Mouse (Mus musculus): ENCODE measurements around the gene Wdr20. TPM values are rescaled to one million over a fixed set of nuclear protein-coding genes. Genes with fewer than 3 reads are reported as not detected.

Wdr20 gene
- total and polyA plus RNA-seq, 3 experiments, result 16.4 to 47.1 (median 28.5) TPM

- DNase-seq (ENCODE audit: low spot score), result no peak
Measured at GRCm38 (mm10) chr12:110799226-110799625, 61.5 kb downstream of the Wdr20 start.

GRCm38 (mm10) chr12:110801876-110802464 is 64.2 kb downstream of the Wdr20 start:
- Histone ChIP-seq H3K4me1 (ENCODE audit: insufficient read depth, low read depth, low read length) (peaks cover 3% of the 10 kb centered on the region), H3K27me3 (ENCODE audit: insufficient read depth, low read length) (no peaks in the 10 kb centered on the region), H3K4me3 (ENCODE audit: low read depth, low read length) (no peak overlapping the region), H3K36me3 (replicated peaks) (peaks cover 86% of the 10 kb centered on the region), H3K9me3 (replicated peaks) (no peaks in the 10 kb centered on the region)
- no peak for TF ChIP-seq TAL1 (conservative IDR thresholded peaks at IDR 0.05; ENCODE audit: low read depth, low read length)
- no peak for TF ChIP-seq CTCF (IDR thresholded peaks at IDR 0.05; ENCODE audit: low read depth, low read length)
- TF ChIP-seq GATA1 (IDR thresholded peaks at IDR 0.05; ENCODE audit: borderline replicate concordance, low read length), result no peak
- TF ChIP-seq POLR2AphosphoS5 (IDR thresholded peaks at IDR 0.05; ENCODE audit: insufficient replicate concordance, low read depth, low read length), result no peak
- TF ChIP-seq GATA2 (IDR thresholded peaks at IDR 0.05; ENCODE audit: borderline replicate concordance, low read depth, low read length), result no peak
- DNase-seq (ENCODE audit: low spot score) (no peak), ATAC-seq (ENCODE audit: extremely low read depth, insufficient number of reproducible peaks, low FRiP score, poor library complexity, severe bottlenecking) (no peak)

More at GRCm38 (mm10) chr12:110799226-110799625, 61.5 kb downstream of the Wdr20 start:
- peaks cover 81% of the 10 kb centered on the region for H3K36me3 ChIP-seq (replicated peaks)
- no peaks in the 10 kb centered on the region for H3K9me3 ChIP-seq (replicated peaks)
- H3K4me3 ChIP-seq (ENCODE audit: low read depth, low read length), result no peak overlapping the region
- ATAC-seq (ENCODE audit: extremely low read depth, insufficient number of reproducible peaks, low FRiP score, poor library complexity, severe bottlenecking), result no peak
- no peaks in the 10 kb centered on the region for H3K27me3 ChIP-seq (ENCODE audit: insufficient read depth, low read length)
- TF ChIP-seq CTCF (IDR thresholded peaks at IDR 0.05; ENCODE audit: low read depth, low read length), result no peak
- peaks cover 3% of the 10 kb centered on the region for H3K4me1 ChIP-seq (ENCODE audit: insufficient read depth, low read depth, low read length)

DNA sequence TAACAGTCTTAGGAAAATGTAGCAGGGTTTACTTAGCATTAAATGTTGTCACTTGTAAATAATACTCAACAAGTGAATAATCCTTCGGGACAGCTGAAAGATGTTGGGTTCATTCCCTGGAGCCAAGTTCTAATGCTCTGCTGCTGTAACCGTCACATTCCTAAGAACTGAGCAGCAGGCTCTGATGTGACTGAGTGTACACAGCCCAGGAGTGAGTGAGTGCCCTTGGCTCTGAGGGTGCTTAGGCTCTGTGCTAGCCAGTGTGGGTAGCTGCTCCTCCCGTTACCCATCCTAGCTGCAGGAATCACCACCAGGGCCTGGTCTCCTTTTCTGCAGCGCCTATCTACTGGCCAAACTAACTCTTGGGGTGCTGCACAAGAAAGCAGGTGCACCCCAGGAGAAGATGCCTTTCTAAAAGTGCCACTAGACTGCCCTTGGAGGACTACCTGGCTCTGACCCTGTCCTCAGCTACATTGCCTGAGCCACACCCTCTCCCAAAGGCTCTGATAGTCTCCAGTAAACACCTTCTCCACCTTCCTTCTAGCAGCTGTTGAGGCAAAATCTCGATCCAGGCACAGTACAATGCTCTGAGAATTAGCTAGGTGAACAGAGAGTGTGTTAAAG is 65.0 kb downstream of the Wdr20 start:
- Histone ChIP-seq H3K9me3 (replicated peaks) (no peaks in the 10 kb centered on the region), H3K4me3 (ENCODE audit: low read depth, low read length) (no peak overlapping the region), H3K27me3 (ENCODE audit: insufficient read depth, low read length) (no peaks in the 10 kb centered on the region), H3K4me1 (ENCODE audit: insufficient read depth, low read depth, low read length) (peaks cover 3% of the 10 kb centered on the region), H3K36me3 (replicated peaks) (peaks cover 85% of the 10 kb centered on the region)
- ATAC-seq (ENCODE audit: extremely low read depth, insufficient number of reproducible peaks, low FRiP score, poor library complexity, severe bottlenecking) (no peak), DNase-seq (ENCODE audit: low spot score) (no peak)
- TF ChIP-seq CTCF (IDR thresholded peaks at IDR 0.05; ENCODE audit: low read depth, low read length) (no peak), GATA2 (IDR thresholded peaks at IDR 0.05; ENCODE audit: borderline replicate concordance, low read depth, low read length) (no peak), GATA1 (IDR thresholded peaks at IDR 0.05; ENCODE audit: borderline replicate concordance, low read length) (no peak), TAL1 (conservative IDR thresholded peaks at IDR 0.05; ENCODE audit: low read depth, low read length) (no peak), POLR2AphosphoS5 (IDR thresholded peaks at IDR 0.05; ENCODE audit: insufficient replicate concordance, low read depth, low read length) (no peak)

DNA sequence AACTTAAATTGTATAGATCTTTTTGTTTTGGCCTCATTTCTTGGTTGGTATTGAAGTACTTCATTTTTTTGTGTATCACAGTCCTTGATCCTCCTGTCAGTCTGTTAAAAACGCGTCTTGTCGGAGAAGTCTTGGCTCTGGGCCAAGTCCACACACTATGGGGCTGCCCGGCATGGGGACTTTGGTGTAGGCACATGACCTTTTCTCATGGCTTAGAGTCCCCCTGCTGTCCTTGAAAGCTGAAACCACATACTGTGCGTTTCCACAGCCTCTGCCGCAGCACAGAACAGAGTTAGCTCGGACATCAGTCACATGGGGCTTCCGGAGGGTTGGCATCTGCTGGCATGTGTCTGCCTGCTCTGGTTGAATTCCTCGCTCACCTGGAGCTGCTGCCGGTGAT is 66.5 kb downstream of the Wdr20 start:
- no peaks in the 10 kb centered on the region for H3K27me3 ChIP-seq (ENCODE audit: insufficient read depth, low read length)
- no peaks in the 10 kb centered on the region for H3K9me3 ChIP-seq (replicated peaks)
- TF ChIP-seq CTCF (IDR thresholded peaks at IDR 0.05; ENCODE audit: low read depth, low read length) (no peak), POLR2AphosphoS5 (IDR thresholded peaks at IDR 0.05; ENCODE audit: insufficient replicate concordance, low read depth, low read length) (no peak)
- H3K4me3 ChIP-seq (ENCODE audit: low read depth, low read length), result no peak overlapping the region
- ATAC-seq (ENCODE audit: extremely low read depth, insufficient number of reproducible peaks, low FRiP score, poor library complexity, severe bottlenecking) (no peak), DNase-seq (ENCODE audit: low spot score) (no peak)
- H3K4me1 ChIP-seq (ENCODE audit: insufficient read depth, low read depth, low read length), result peaks cover 3% of the 10 kb centered on the region
- H3K36me3 ChIP-seq (replicated peaks), result peaks cover 84% of the 10 kb centered on the region

DNA sequence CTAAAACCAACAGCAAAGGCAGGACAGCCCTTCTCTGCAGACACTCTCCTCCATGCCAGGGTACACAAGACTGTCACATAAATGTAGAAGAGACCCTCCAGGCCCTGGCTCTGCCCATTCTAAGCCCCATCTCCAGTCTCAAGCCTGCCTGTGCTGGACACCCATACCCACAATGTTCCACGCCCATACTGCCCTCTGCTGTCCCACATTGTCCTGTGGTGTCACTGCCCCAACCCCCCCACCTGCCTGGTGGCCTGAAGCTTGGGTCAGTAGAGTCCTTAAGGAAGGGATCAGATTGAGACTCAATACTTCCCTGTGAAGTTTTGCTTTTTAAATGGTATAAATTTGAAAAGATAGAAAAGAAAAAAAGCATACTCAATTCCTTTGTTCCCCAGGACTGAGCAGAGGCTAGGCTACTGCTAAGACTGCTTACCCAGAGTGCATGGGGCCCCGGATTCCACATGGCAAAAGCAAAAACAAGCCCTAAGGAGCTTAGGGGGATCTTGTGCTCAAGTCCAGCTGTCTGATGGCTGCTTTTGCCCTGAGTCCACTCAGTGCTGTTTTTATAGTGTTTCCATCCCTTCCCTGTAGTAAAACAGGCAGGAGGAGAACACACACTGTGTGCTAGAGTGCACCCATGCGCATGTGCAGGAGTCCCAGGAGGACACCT is 68.7 kb downstream of the Wdr20 start:
- no peaks in the 10 kb centered on the region for H3K27me3 ChIP-seq (ENCODE audit: insufficient read depth, low read length)
- peaks cover 3% of the 10 kb centered on the region for H3K4me1 ChIP-seq (ENCODE audit: insufficient read depth, low read depth, low read length)
- DNase-seq (ENCODE audit: low spot score) (no peak), ATAC-seq (ENCODE audit: extremely low read depth, insufficient number of reproducible peaks, low FRiP score, poor library complexity, severe bottlenecking) (no peak)
- H3K4me3 ChIP-seq (ENCODE audit: low read depth, low read length), result no peak overlapping the region
- H3K36me3 ChIP-seq (replicated peaks), result peaks cover 66% of the 10 kb centered on the region
- H3K9me3 ChIP-seq (replicated peaks), result no peaks in the 10 kb centered on the region
- no peak for TF ChIP-seq POLR2AphosphoS5 (IDR thresholded peaks at IDR 0.05; ENCODE audit: insufficient replicate concordance, low read depth, low read length)

- TF ChIP-seq POLR2AphosphoS5 (IDR thresholded peaks at IDR 0.05; ENCODE audit: insufficient replicate concordance, low read depth, low read length) (no peak), GATA2 (IDR thresholded peaks at IDR 0.05; ENCODE audit: borderline replicate concordance, low read depth, low read length) (no peak), GATA1 (IDR thresholded peaks at IDR 0.05; ENCODE audit: borderline replicate concordance, low read length) (no peak), TAL1 (conservative IDR thresholded peaks at IDR 0.05; ENCODE audit: low read depth, low read length) (no peak), CTCF (IDR thresholded peaks at IDR 0.05; ENCODE audit: low read depth, low read length) (no peak)
- Histone ChIP-seq H3K36me3 (replicated peaks) (peaks cover 46% of the 10 kb centered on the region), H3K4me1 (ENCODE audit: insufficient read depth, low read depth, low read length) (no peaks in the 10 kb centered on the region), H3K27me3 (ENCODE audit: insufficient read depth, low read length) (no peaks in the 10 kb centered on the region), H3K9me3 (replicated peaks) (no peaks in the 10 kb centered on the region), H3K4me3 (ENCODE audit: low read depth, low read length) (no peak overlapping the region)
- no peak for DNase-seq (ENCODE audit: low spot score)
- ATAC-seq (ENCODE audit: extremely low read depth, insufficient number of reproducible peaks, low FRiP score, poor library complexity, severe bottlenecking), result no peak
Measured at GRCm38 (mm10) chr12:110808430-110808829, 70.7 kb downstream of the Wdr20 start.
